Comparison of ENCODE assay signal across 12 mouse cellular contexts in genomic region chr15:8706178-8706577, GRCm38 (mm10). TPM values are rescaled to one million over a fixed set of nuclear protein-coding genes. Genes with fewer than 3 reads are reported as not detected.
DNase-seq lines count a peak whose midpoint lies in the region; ATAC-seq and TF ChIP-seq lines count a peak whose summit lies in the region.
"Had no signal": no experiment of that assay in that cellular context is flagged by ENCODE, and none has a peak within 500 bp of the region (broad histone marks: within the 10 kb centered on the region; RNA-seq: fewer than 3 reads in every experiment).

No protein-coding gene starts in this region.

- no peak overlapping the region for H3K9ac ChIP-seq in hindbrain, embryonic 14.5 days
- no peak overlapping the region for H3K9ac ChIP-seq in hindbrain, embryonic 12.5 days
- no peak overlapping the region for H3K9ac ChIP-seq in neural tube, embryonic 15.5 days (replicated peaks)
- H3K9ac ChIP-seq in intestine, postnatal 0 days (ENCODE audit: low read depth, low read length) = no peak overlapping the region
- no peak overlapping the region for H3K9ac ChIP-seq in intestine, embryonic 16.5 days (ENCODE audit: low read depth, low read length)
- H3K9ac ChIP-seq: liver, embryonic 15.5 days; midbrain, embryonic 12.5 days had no signal

- 0 out of 2 replicates have a peak overlapping the region, but pooled peaks have one; percentile 5 for H3K4me3 ChIP-seq in hindbrain, embryonic 14.5 days (replicated peaks; ENCODE audit: low read length)
- H3K4me3 ChIP-seq in hindbrain, embryonic 12.5 days = no peak overlapping the region
- no peak overlapping the region for H3K4me3 ChIP-seq in neural tube, embryonic 15.5 days (replicated peaks)
- no peak overlapping the region for H3K4me3 ChIP-seq in intestine, postnatal 0 days (ENCODE audit: low read depth, low read length)
- H3K4me3 ChIP-seq in limb, embryonic 10.5 days = no peak overlapping the region
- no peak overlapping the region for H3K4me3 ChIP-seq in intestine, embryonic 16.5 days (ENCODE audit: low read length)
- H3K4me3 ChIP-seq: liver, embryonic 15.5 days; midbrain, embryonic 12.5 days had no signal

- H3K36me3 ChIP-seq in hindbrain, embryonic 14.5 days (replicated peaks; ENCODE audit: control insufficient read depth, insufficient read depth) = no peaks in the 10 kb centered on the region
- no peaks in the 10 kb centered on the region for H3K36me3 ChIP-seq in hindbrain, embryonic 12.5 days
- H3K36me3 ChIP-seq in neural tube, embryonic 15.5 days = no peaks in the 10 kb centered on the region
- no peaks in the 10 kb centered on the region for H3K36me3 ChIP-seq in intestine, postnatal 0 days (ENCODE audit: control insufficient read depth, insufficient read depth)
- H3K36me3 ChIP-seq in limb, embryonic 10.5 days = peaks cover 9% of the 10 kb centered on the region; the same call in 1 of the 2 replicates
- no peaks in the 10 kb centered on the region for H3K36me3 ChIP-seq in intestine, embryonic 16.5 days (ENCODE audit: control insufficient read depth, insufficient read depth, low read length)
- H3K36me3 ChIP-seq: liver, embryonic 15.5 days; midbrain, embryonic 12.5 days had no signal

- WGBS in hindbrain, embryonic 14.5 days = 67% methylated on average over 4 of the region's 4 CpGs
- 70% methylated on average over 4 of the region's 4 CpGs for WGBS in hindbrain, embryonic 12.5 days
- WGBS in neural tube, embryonic 15.5 days = 62% methylated on average over 4 of the region's 4 CpGs
- 74% methylated on average over 4 of the region's 4 CpGs for WGBS in intestine, postnatal 0 days
- 89% methylated on average over 4 of the region's 4 CpGs for WGBS in limb, embryonic 10.5 days
- 69% methylated on average over 4 of the region's 4 CpGs for WGBS in intestine, embryonic 16.5 days

- H3K4me1 ChIP-seq in hindbrain, embryonic 14.5 days (replicated peaks; ENCODE audit: control insufficient read depth, insufficient read depth, low read length) = no peaks in the 10 kb centered on the region
- peaks cover 7% of the 10 kb centered on the region; the same call in 1 of the 2 replicates for H3K4me1 ChIP-seq in hindbrain, embryonic 12.5 days
- peaks cover 13% of the 10 kb centered on the region for H3K4me1 ChIP-seq in neural tube, embryonic 15.5 days
- H3K4me1 ChIP-seq in intestine, postnatal 0 days (replicated peaks; ENCODE audit: control insufficient read depth, insufficient read depth, low read length) = no peaks in the 10 kb centered on the region
- H3K4me1 ChIP-seq in limb, embryonic 10.5 days = peaks cover 19% of the 10 kb centered on the region
- no peaks in the 10 kb centered on the region for H3K4me1 ChIP-seq in intestine, embryonic 16.5 days (ENCODE audit: control insufficient read depth, insufficient read depth, low read length)

- peak; percentile 23; the same call in 1 of the 2 replicates for ATAC-seq in hindbrain, embryonic 14.5 days (ENCODE audit: low FRiP score)
- no peak for ATAC-seq in hindbrain, embryonic 12.5 days (ENCODE audit: low FRiP score)
- ATAC-seq in neural tube, embryonic 15.5 days (ENCODE audit: low FRiP score) = peak; percentile 67
- ATAC-seq in intestine, postnatal 0 days = no peak
- ATAC-seq in intestine, embryonic 16.5 days = no peak

- peak overlapping the region; percentile 53 for H3K27ac ChIP-seq in hindbrain, embryonic 14.5 days
- no peak overlapping the region for H3K27ac ChIP-seq in hindbrain, embryonic 12.5 days
- H3K27ac ChIP-seq in neural tube, embryonic 15.5 days (replicated peaks) = peak overlapping the region; percentile 61
- H3K27ac ChIP-seq in intestine, postnatal 0 days (ENCODE audit: low read depth, low read length) = no peak overlapping the region
- no peak overlapping the region for H3K27ac ChIP-seq in limb, embryonic 10.5 days
- no peak overlapping the region for H3K27ac ChIP-seq in intestine, embryonic 16.5 days (ENCODE audit: low read length)
- H3K27ac ChIP-seq: liver, embryonic 15.5 days; midbrain, embryonic 12.5 days had no signal

- no peaks in the 10 kb centered on the region for H3K27me3 ChIP-seq in hindbrain, embryonic 14.5 days (ENCODE audit: control insufficient read depth, insufficient read depth, low read length)
- H3K27me3 ChIP-seq in hindbrain, embryonic 12.5 days = no peaks in the 10 kb centered on the region
- no peaks in the 10 kb centered on the region; the same call in 1 of the 2 replicates for H3K27me3 ChIP-seq in neural tube, embryonic 15.5 days (replicated peaks)
- no peaks in the 10 kb centered on the region for H3K27me3 ChIP-seq in intestine, postnatal 0 days (replicated peaks; ENCODE audit: control insufficient read depth, insufficient read depth, low read length)
- no peaks in the 10 kb centered on the region for H3K27me3 ChIP-seq in limb, embryonic 10.5 days (ENCODE audit: low read depth, poor library complexity, severe bottlenecking)
- no peaks in the 10 kb centered on the region for H3K27me3 ChIP-seq in intestine, embryonic 16.5 days (replicated peaks; ENCODE audit: control insufficient read depth, insufficient read depth, low read length)

- DNase-seq in hindbrain, embryonic 14.5 days (ENCODE audit: low spot score) = peak; percentile 73
- peak; percentile 58 for DNase-seq in brain, embryonic 18.5 days (ENCODE audit: low read depth, low spot score)
- DNase-seq in frontal cortex, postnatal 36 days (ENCODE audit: low spot score in 2 of 2) = peak; percentile 50 to 52
- no peak for DNase-seq in limb, embryonic 10.5 days (ENCODE audit: low spot score)
- DNase-seq: kidney, postnatal 10 days; thymus, adult 2 months had no signal

- TF ChIP-seq CTCF in intestine, postnatal 0 days (IDR thresholded peaks at IDR 0.05; ENCODE audit: low read depth) = no peak

- H3K4me2 ChIP-seq in hindbrain, embryonic 14.5 days (replicated peaks) = peak overlapping the region; percentile 33
- H3K4me2 ChIP-seq in hindbrain, embryonic 12.5 days (replicated peaks) = no peak overlapping the region
- peak overlapping the region; percentile 38 for H3K4me2 ChIP-seq in neural tube, embryonic 15.5 days
- no peak overlapping the region for H3K4me2 ChIP-seq in intestine, postnatal 0 days (replicated peaks; ENCODE audit: low read depth)
- H3K4me2 ChIP-seq in intestine, embryonic 16.5 days (ENCODE audit: low read depth, low read length) = no peak overlapping the region
- H3K4me2 ChIP-seq: liver, embryonic 15.5 days; midbrain, embryonic 12.5 days had no signal

- no peaks in the 10 kb centered on the region for H3K9me3 ChIP-seq in hindbrain, embryonic 14.5 days (ENCODE audit: control insufficient read depth, low read length)
- no peaks in the 10 kb centered on the region for H3K9me3 ChIP-seq in hindbrain, embryonic 12.5 days (replicated peaks)
- no peaks in the 10 kb centered on the region for H3K9me3 ChIP-seq in neural tube, embryonic 15.5 days (replicated peaks)
- H3K9me3 ChIP-seq in intestine, postnatal 0 days (ENCODE audit: control insufficient read depth) = no peaks in the 10 kb centered on the region
- no peaks in the 10 kb centered on the region for H3K9me3 ChIP-seq in limb, embryonic 10.5 days (replicated peaks)
- H3K9me3 ChIP-seq in intestine, embryonic 16.5 days (ENCODE audit: control insufficient read depth, low read length) = no peaks in the 10 kb centered on the region
- H3K9me3 ChIP-seq: liver, embryonic 15.5 days; midbrain, embryonic 12.5 days had no signal

RNA-seq across cellular contexts. Expression of gene Slc1a3, which starts 4.4 kb away (rescaled TPM):
- 242 and 264 TPM in 2 replicates for polyA plus RNA-seq in hindbrain, embryonic 14.5 days (2014; fragmentation: Nextera tagmentation; extraction: Ambion mirVana)
- 97.2 and 112 TPM in 2 replicates for polyA plus RNA-seq in hindbrain, embryonic 12.5 days (2016; fragmentation: Nextera tagmentation; extraction: Ambion mirVana)
- 169 and 174 TPM in 2 replicates for polyA plus RNA-seq in neural tube, embryonic 15.5 days (2015; fragmentation: Nextera tagmentation; extraction: Ambion mirVana)
- 0.50 and 0.53 TPM in 2 replicates for polyA plus RNA-seq in intestine, postnatal 0 days (2015; fragmentation: Nextera tagmentation; extraction: Ambion mirVana)
- polyA plus RNA-seq in limb, embryonic 10.5 days (2016; fragmentation: Nextera tagmentation; extraction: Ambion mirVana) = 19.9 and 24.1 TPM in 2 replicates
- 3.7 and 4.0 TPM in 2 replicates for polyA plus RNA-seq in intestine, embryonic 16.5 days (2015; fragmentation: Nextera tagmentation; extraction: Ambion mirVana)

Comparison
In these comparisons a context has a peak if more than half of its experiments do, and no peak if none do; other contexts are left out.
1. ATAC-seq: peak in hindbrain, embryonic 14.5 days (single experiment) and neural tube, embryonic 15.5 days (single experiment); none in hindbrain, embryonic 12.5 days (single experiment), intestine, postnatal 0 days (single experiment) and intestine, embryonic 16.5 days (single experiment).
2. H3K27ac ChIP-seq: peak in hindbrain, embryonic 14.5 days (single experiment) and neural tube, embryonic 15.5 days (single experiment); none in hindbrain, embryonic 12.5 days (single experiment), intestine, postnatal 0 days (single experiment), limb, embryonic 10.5 days (single experiment) and intestine, embryonic 16.5 days (single experiment).
3. H3K4me2 ChIP-seq: peak in hindbrain, embryonic 14.5 days (single experiment) and neural tube, embryonic 15.5 days (single experiment); none in hindbrain, embryonic 12.5 days (single experiment), intestine, postnatal 0 days (single experiment) and intestine, embryonic 16.5 days (single experiment).